Mouse (Mus musculus) G1E (cell line): ENCODE data around the gene Ltb4r1.

Experiments used
- CTCF ChIP-seq: IDR thresholded peaks from 2 replicates; pipeline ENCODE4 v1.5.1; 2012; ENCODE audit warnings: low read depth, low read length, inconsistent platforms, mixed read lengths
- GATA1 ChIP-seq: IDR thresholded peaks from 2 replicates; pipeline ENCODE4 v1.6.1; 2012; ENCODE audit warnings: borderline replicate concordance, low read length, inconsistent platforms, mixed read lengths
- GATA2 ChIP-seq: IDR thresholded peaks from 2 replicates; pipeline ENCODE4 v1.6.1; 2012; ENCODE audit warnings: low read depth, low read length, inconsistent platforms, borderline replicate concordance
- POLR2AphosphoS5 ChIP-seq: IDR thresholded peaks from 2 replicates; pipeline ENCODE4 v1.6.1; 2012; ENCODE audit warnings: low read depth, low read length, inconsistent platforms; ENCODE audit not compliant: insufficient replicate concordance
- TAL1 ChIP-seq: conservative IDR thresholded peaks from 2 replicates; pipeline ENCODE4 v1.6.1; 2012; ENCODE audit warnings: low read depth, low read length, inconsistent platforms, mixed read lengths

DNA sequence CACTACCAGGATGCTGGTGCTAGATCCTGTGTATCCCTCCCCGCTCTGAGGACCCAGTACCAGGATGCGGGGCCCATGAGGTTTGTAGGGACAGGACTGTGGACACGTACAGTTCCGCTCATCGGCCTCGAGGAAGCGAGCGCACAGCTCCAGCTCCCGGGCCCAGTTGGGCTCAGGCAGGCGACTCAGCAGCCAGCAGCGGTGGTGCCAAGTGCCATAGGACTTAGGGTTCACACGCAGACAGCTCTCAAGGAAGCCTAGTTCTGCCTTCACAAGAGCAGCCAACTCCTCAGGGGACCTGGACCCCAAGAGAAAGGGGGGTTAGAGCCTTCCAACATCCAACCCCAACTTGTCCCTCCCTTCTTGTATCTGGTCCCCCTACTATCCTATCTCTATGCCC lies 45.1 kb upstream of the Ltb4r1 start:
- TF ChIP-seq CTCF, result no peak
- TF ChIP-seq GATA1, result no peak
- no peak for TF ChIP-seq POLR2AphosphoS5
- no peak for TF ChIP-seq TAL1
- no peak for TF ChIP-seq GATA2
